Mouse (Mus musculus) brain, embryonic 14.5 days (tissue): ENCODE data around the gene Lrrc17. TPM values are rescaled to one million over a fixed set of nuclear protein-coding genes. Genes with fewer than 3 reads are reported as not detected.

Experiments
- DNase-seq: peaks from one replicate; pipeline ENCODE4 v3.0.0-alpha.2; 2011; ENCODE audit warnings: low read depth
- CTCF ChIP-seq: fragments of 200-500 bp; IDR thresholded peaks from 2 replicates; pipeline ENCODE4 v1.5.1; 2012; ENCODE audit warnings: inconsistent platforms, mild to moderate bottlenecking, moderate library complexity, borderline replicate concordance; ENCODE audit not compliant: insufficient read depth, insufficient read length; ENCODE audit errors: extremely low read depth
- POLR2A ChIP-seq: fragments of 200-500 bp; IDR thresholded peaks from 2 replicates; pipeline ENCODE4 v1.6.1; 2012; ENCODE audit warnings: mild to moderate bottlenecking, inconsistent platforms, borderline replicate concordance; ENCODE audit not compliant: poor library complexity, insufficient read depth, insufficient read length, severe bottlenecking; ENCODE audit errors: extremely low read depth
- polyA plus RNA-seq: library from polyadenylated mRNA; depleted of rRNA; stranded (reverse); fragments of >200 nt; gene quantifications from 2 replicates; pipeline ENCODE4 v1.2.3, GENCODE M21; 2012

The Lrrc17 gene
- polyA plus RNA-seq, 1 experiment = 12.2 TPM

- no peak for DNase-seq
- TF ChIP-seq POLR2A (no peak), CTCF (no peak)
Measured at GRCm38 (mm10) chr5:21509801-21510200, 33.6 kb upstream of the Lrrc17 start.

DNA sequence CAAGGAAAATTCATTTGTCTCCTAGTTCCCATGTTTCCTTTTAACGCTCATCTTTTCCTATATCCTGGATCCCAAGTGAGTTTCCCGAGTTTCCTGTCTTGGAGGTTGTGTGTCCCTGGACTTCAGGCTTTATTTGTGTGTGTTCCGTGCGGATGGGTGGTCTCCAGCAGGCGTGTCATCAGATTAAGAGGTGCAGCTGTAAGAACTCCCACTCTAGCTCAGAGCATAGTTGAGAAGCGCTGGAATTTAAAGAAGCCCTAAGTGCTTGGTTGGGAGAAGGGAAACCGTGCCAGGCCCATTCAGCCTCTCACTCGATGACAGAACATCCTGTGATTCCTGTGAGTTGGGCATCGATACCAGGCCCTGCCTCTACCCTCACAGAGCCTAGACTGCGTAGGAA is 30.0 kb upstream of the Lrrc17 start:
- no peak for DNase-seq
- no peak for TF ChIP-seq CTCF
- no peak for TF ChIP-seq POLR2A

- TF ChIP-seq POLR2A (no peak), CTCF (no peak)
- no peak for DNase-seq
Measured at GRCm38 (mm10) chr5:21517562-21517961, 25.8 kb upstream of the Lrrc17 start.

GRCm38 (mm10) chr5:21518207-21518606 is 25.2 kb upstream of the Lrrc17 start:
- no peak for TF ChIP-seq POLR2A
- no peak for TF ChIP-seq CTCF
- DNase-seq = peak; percentile 42

- no peak for TF ChIP-seq POLR2A
- TF ChIP-seq CTCF = no peak
- DNase-seq = no peak
Measured at GRCm38 (mm10) chr5:21519166-21519565, 24.2 kb upstream of the Lrrc17 start.

DNA sequence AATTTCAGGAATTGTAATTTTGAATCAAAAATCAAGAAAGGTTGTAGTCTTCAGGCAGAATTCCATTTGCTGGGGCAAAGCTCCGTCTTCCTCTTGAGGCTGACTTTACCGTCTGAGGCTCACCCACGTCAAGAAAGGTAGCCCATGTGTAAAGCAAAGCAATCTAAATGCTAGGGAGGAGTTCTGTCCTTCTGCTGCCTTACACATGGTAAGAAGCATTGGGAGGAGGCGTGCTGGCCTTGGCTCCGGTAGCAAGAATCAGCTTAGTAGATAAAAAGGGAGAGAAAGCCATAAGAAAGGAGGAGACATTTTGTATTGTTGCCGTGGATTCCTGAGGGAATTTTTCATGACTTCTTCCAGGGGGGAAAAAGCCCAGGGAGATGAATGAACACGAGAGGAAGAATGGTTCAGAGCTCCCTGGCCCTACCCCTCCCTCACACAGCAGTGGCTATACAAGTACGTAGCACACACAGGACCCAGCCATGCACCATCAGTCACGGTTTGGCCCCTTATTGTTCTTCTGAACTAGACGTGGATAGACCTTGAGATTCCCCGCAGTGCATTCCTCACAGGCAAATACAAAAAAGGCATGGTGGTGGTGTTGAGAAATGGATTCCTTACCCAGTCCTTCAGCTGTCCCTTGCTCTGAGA is 16.4 kb upstream of the Lrrc17 start:
- TF ChIP-seq CTCF (no peak), POLR2A (no peak)
- DNase-seq = peak; percentile 20

- TF ChIP-seq POLR2A = no peak
- TF ChIP-seq CTCF = no peak
- no peak for DNase-seq
Measured at GRCm38 (mm10) chr5:21527488-21527911, 15.9 kb upstream of the Lrrc17 start.

- DNase-seq = no peak
- TF ChIP-seq POLR2A (no peak), CTCF (no peak)
Measured at GRCm38 (mm10) chr5:21528068-21528842, 15.1 kb upstream of the Lrrc17 start.

GRCm38 (mm10) chr5:21529110-21529720 is 14.1 kb upstream of the Lrrc17 start:
- no peak for DNase-seq
- TF ChIP-seq POLR2A = no peak
- TF ChIP-seq CTCF = no peak

DNA sequence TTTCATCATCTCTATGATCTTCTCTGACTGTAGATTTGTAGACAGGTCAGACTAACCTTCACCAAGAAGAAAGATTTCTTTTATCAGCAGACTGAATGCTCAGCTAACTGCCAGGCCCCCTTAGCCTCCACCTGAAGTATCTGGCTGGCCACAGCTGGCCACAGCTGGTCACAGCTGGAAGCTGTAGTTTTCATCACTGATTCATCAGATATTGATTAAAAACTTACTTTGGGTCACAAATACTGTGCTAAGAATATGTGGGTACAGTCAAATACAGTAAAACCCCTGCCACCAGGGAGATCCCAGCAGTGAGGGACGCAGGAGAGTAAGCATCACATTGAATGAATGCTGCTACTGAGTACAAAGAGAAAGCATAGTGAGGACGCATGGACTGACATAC is 11.2 kb upstream of the Lrrc17 start:
- TF ChIP-seq CTCF (no peak), POLR2A (no peak)
- DNase-seq = no peak

DNA sequence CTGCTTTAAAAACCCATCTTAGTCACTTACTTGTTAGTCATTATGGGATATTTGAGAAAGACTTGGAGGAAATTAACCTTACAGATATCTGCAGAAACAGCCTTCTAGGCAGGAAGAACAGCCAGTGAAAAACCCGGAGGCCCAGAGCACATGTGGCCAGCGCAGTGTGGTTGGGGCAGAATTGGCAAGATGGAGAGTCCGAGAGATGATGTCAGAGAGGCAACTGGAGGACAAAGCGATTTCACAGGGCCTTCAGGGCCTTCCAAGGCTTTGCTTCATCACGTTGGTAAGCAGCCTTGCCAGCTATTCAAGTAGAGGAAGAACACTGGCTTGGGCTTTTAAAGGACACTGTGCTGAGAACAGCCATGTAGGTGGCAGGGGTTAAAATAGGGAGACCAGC is 10.4 kb upstream of the Lrrc17 start:
- no peak for DNase-seq
- no peak for TF ChIP-seq POLR2A
- no peak for TF ChIP-seq CTCF
